In genomic region chr13:35087246-35088040, GRCm38 (mm10) we compare ENCODE assay signal across 8 mouse cellular contexts.
DNase-seq lines count a peak whose midpoint lies in the region; ATAC-seq and TF ChIP-seq lines count a peak whose summit lies in the region.
"Had no signal": no experiment of that assay in that cellular context is flagged by ENCODE, and none has a peak within 500 bp of the region (broad histone marks: within the 10 kb centered on the region; RNA-seq: fewer than 3 reads in every experiment).

No protein-coding gene starts in this region.

- no peak overlapping the region for H3K4me3 ChIP-seq in midbrain, postnatal 0 days (ENCODE audit: low read depth, low read length)
- H3K4me3 ChIP-seq in midbrain, embryonic 11.5 days (ENCODE audit: low read depth, low read length), result no peak overlapping the region
- no peak overlapping the region for H3K4me3 ChIP-seq in cerebellum, adult 2 months (replicated peaks; ENCODE audit: insufficient read depth, low read depth, low read length)
- H3K4me3 ChIP-seq: liver, embryonic 15.5 days had no signal

- H3K27me3 ChIP-seq in midbrain, postnatal 0 days (ENCODE audit: insufficient read depth, low read length), result no peaks in the 10 kb centered on the region
- no peaks in the 10 kb centered on the region for H3K27me3 ChIP-seq in midbrain, embryonic 11.5 days (ENCODE audit: control insufficient read depth, insufficient read depth, low read length)
- no peaks in the 10 kb centered on the region for H3K27me3 ChIP-seq in cerebellum, adult 2 months (ENCODE audit: control insufficient read depth, insufficient read depth, low read length)
- H3K27me3 ChIP-seq: liver, embryonic 15.5 days had no signal

- no peaks in the 10 kb centered on the region for H3K9me3 ChIP-seq in midbrain, postnatal 0 days (ENCODE audit: low read length)
- H3K9me3 ChIP-seq in midbrain, embryonic 11.5 days (ENCODE audit: control insufficient read depth, low read length), result no peaks in the 10 kb centered on the region
- H3K9me3 ChIP-seq: liver, embryonic 15.5 days had no signal

- no peak overlapping the region for H3K9ac ChIP-seq in midbrain, postnatal 0 days (replicated peaks; ENCODE audit: low read length, poor library complexity, severe bottlenecking)
- no peak overlapping the region for H3K9ac ChIP-seq in midbrain, embryonic 11.5 days (ENCODE audit: low read length)
- H3K9ac ChIP-seq: liver, embryonic 15.5 days had no signal

- no peak for ATAC-seq in midbrain, postnatal 0 days (ENCODE audit: low FRiP score)
- ATAC-seq in midbrain, embryonic 11.5 days (ENCODE audit: low FRiP score), result no peak
- ATAC-seq in activated CD4-positive, CD25-positive, alpha-beta regulatory T cell, adult 4 months, result no peak

- no peaks in the 10 kb centered on the region for H3K4me1 ChIP-seq in midbrain, postnatal 0 days (ENCODE audit: insufficient read depth, low read length)
- no peaks in the 10 kb centered on the region for H3K4me1 ChIP-seq in midbrain, embryonic 11.5 days (ENCODE audit: control insufficient read depth, insufficient read depth, low read length)
- no peaks in the 10 kb centered on the region; the same call in 1 of the 2 replicates for H3K4me1 ChIP-seq in cerebellum, adult 2 months (ENCODE audit: control insufficient read depth, insufficient read depth, low read length)
- H3K4me1 ChIP-seq: liver, embryonic 15.5 days had no signal

- peak; percentile 72 for DNase-seq in midbrain, postnatal 0 days (ENCODE audit: low spot score)
- no peak for DNase-seq in midbrain, embryonic 11.5 days (ENCODE audit: low spot score, missing footprints)
- DNase-seq in cerebellum, adult 2 months, result peak; percentile 64 to 67
- peak; percentile 17 for DNase-seq in heart, postnatal 4 days
- DNase-seq in left cerebral cortex, postnatal 14 days (ENCODE audit: low spot score in 2 of 2), result peak; percentile 48 to 61
- no peak for DNase-seq in liver

- intact Hi-C loops in left cerebral cortex, postnatal 14 days (cut with DNase I), result no loop called here

- no peak for TF ChIP-seq CTCF in midbrain, postnatal 0 days (IDR thresholded peaks at IDR 0.05)
- no peak for TF ChIP-seq CTCF in cerebellum, adult 2 months (IDR thresholded peaks at IDR 0.05; ENCODE audit: borderline replicate concordance, insufficient read depth, low read depth, low read length)

- H3K4me2 ChIP-seq in midbrain, postnatal 0 days (ENCODE audit: low read depth, low read length, poor library complexity, severe bottlenecking), result no peak overlapping the region
- H3K4me2 ChIP-seq in midbrain, embryonic 11.5 days, result no peak overlapping the region
- H3K4me2 ChIP-seq: liver, embryonic 15.5 days had no signal

- H3K27ac ChIP-seq in midbrain, postnatal 0 days (ENCODE audit: low read depth, low read length), result no peak overlapping the region
- H3K27ac ChIP-seq in midbrain, embryonic 11.5 days (ENCODE audit: low read depth, low read length), result no peak overlapping the region
- H3K27ac ChIP-seq in cerebellum, adult 2 months (ENCODE audit: insufficient read depth, low read length), result no peak overlapping the region
- H3K27ac ChIP-seq: liver, embryonic 15.5 days had no signal

- no peaks in the 10 kb centered on the region for H3K36me3 ChIP-seq in midbrain, postnatal 0 days (ENCODE audit: insufficient read depth, low read length)
- no peaks in the 10 kb centered on the region for H3K36me3 ChIP-seq in midbrain, embryonic 11.5 days (ENCODE audit: control insufficient read depth, insufficient read depth, low read length)
- H3K36me3 ChIP-seq: liver, embryonic 15.5 days had no signal

- 74% methylated on average over 6 of the region's 6 CpGs for whole genome bisulfite sequencing in midbrain, postnatal 0 days
- WGBS in midbrain, embryonic 11.5 days, result 83% methylated on average over 6 of the region's 6 CpGs
- 47% methylated on average over 6 of the region's 6 CpGs for WGBS in cerebellum, adult 2 months

- no peak for TF ChIP-seq POLR2A in cerebellum, adult 2 months (IDR thresholded peaks at IDR 0.05; ENCODE audit: borderline replicate concordance, insufficient read depth, low read length)

Comparison
In these comparisons a context has a peak if more than half of its experiments do, and no peak if none do; other contexts are left out.
1. DNase-seq: peak in midbrain, postnatal 0 days (single experiment), cerebellum, adult 2 months (2 of 2), heart, postnatal 4 days (single experiment) and left cerebral cortex, postnatal 14 days (2 of 2); none in midbrain, embryonic 11.5 days (single experiment) and liver (single experiment).